Mouse (Mus musculus) embryonic stem cell, embryonic (primary cell): ENCODE results near the gene Dock3.

ENCODE experiments used
- CTCF ChIA-PET, 4 experiments: fragments of 300-600 bp in 2 of 4; fragments of 350-600 bp in 2 of 4; sonication (Branson Sonifier 250); formaldehyde crosslinking; loops; one replicate each; lab custom pipeline; 2022; ENCODE audit warnings: inconsistent platforms in 2 of 4; lab: Charles Lee
- POLR2A ChIA-PET, 4 experiments: fragments of 300-600 bp in 2 of 4; fragments of 350-600 bp in 2 of 4; sonication (Branson Sonifier 250); formaldehyde crosslinking; loops; one replicate each; lab custom pipeline; 2022; ENCODE audit warnings: antibody characterized with exemption in 4 of 4, inconsistent platforms in 1 of 4; lab: Charles Lee

Gene Dock3

GRCm38 (mm10) chr9:107231539-107232139 lies at the start of gene Dock3:
TSS of gene Dock3 (minus strand) at chr9:107231909.
- CTCF ChIA-PET: interaction anchor here (0.5 to 1.2 kb wide), 8 partner anchors 14 to 558 kb away, joined by 3 to 5 read pairs (median 3); no protein-coding TSS in a partner anchor
- POLR2A ChIA-PET: interaction anchor here in 3 of 4 experiments (0.6 to 1.5 kb wide), 10 partner anchors 10 to 344 kb away, joined by 3 to 6 read pairs (median 3); partner anchors contain the start of genes Manf (in 2 of the 3) and Rbm15b (in 1 of the 3)

GRCm38 (mm10) chr9:107280322-107281027 lies 48.8 kb upstream of the Dock3 start:
- POLR2A ChIA-PET: interaction anchor here in 3 of 4 experiments (0.5 to 4.0 kb wide), 20 partner anchors 8 to 470 kb away, joined by 3 to 27 read pairs (median 4); partner anchors contain the start of genes Manf (in 2 of the 3), Mapkapk3 (in 2 of the 3), 6430571L13Rik (in 1 of the 3) and Rbm15b (in 1 of the 3)
- CTCF ChIA-PET: interaction anchor here in 3 of 4 experiments (0.6 to 2.1 kb wide), 10 partner anchors 9 to 645 kb away, joined by 3 to 16 read pairs (median 6); partner anchors contain the start of gene Mapkapk3 (in 3 of the 3)

GRCm38 (mm10) chr9:107279378-107280321 lies 47.9 kb upstream of the Dock3 start:
- ChIA-PET POLR2A (interaction anchor here (0.5 to 4.0 kb wide), 24 partner anchors 9 to 471 kb away, joined by 3 to 27 read pairs (median 4); partner anchors contain the start of genes Manf (in 2 of the 4), Mapkapk3 (in 2 of the 4), 6430571L13Rik (in 1 of the 4) and Rbm15b (in 1 of the 4)), CTCF (interaction anchor here (0.5 to 2.1 kb wide), 13 partner anchors 9 to 646 kb away, joined by 3 to 16 read pairs (median 4); partner anchors contain the start of gene Mapkapk3 (in 3 of the 4))

GRCm38 (mm10) chr9:107278527-107279377 lies 47.0 kb upstream of the Dock3 start:
- ChIA-PET POLR2A (interaction anchor here in 3 of 4 experiments (0.7 to 4.0 kb wide), 11 partner anchors 8 to 392 kb away, joined by 3 to 27 read pairs (median 6); partner anchors contain the start of genes Mapkapk3 (in 2 of the 3) and Rbm15b (in 1 of the 3)), CTCF (interaction anchor here in 3 of 4 experiments (0.7 to 2.1 kb wide), 4 partner anchors 10 to 11 kb away, joined by 3 to 16 read pairs (median 12); partner anchors contain the start of gene Mapkapk3 (in 2 of the 3))

- ChIA-PET CTCF (interaction anchor here in 1 of 4 experiments (1.0 kb wide), 1 partner anchor 10 kb away, joined by 11 read pairs; no protein-coding TSS in a partner anchor), POLR2A (interaction anchor here in 2 of 4 experiments (0.7 to 4.0 kb wide), 7 partner anchors 8 to 19 kb away, joined by 3 to 27 read pairs (median 6); partner anchors contain the start of gene Mapkapk3 (in 2 of the 2))
Measured at GRCm38 (mm10) chr9:107278126-107278525, 46.4 kb upstream of the Dock3 start.

- CTCF ChIA-PET: interaction anchor here in 1 of 4 experiments (1.0 kb wide), 1 partner anchor 9 kb away, joined by 11 read pairs; no protein-coding TSS in a partner anchor
- POLR2A ChIA-PET: interaction anchor here in 2 of 4 experiments (0.7 to 4.0 kb wide), 4 partner anchors 12 to 14 kb away, joined by 3 to 27 read pairs (median 13); partner anchors contain the start of gene Mapkapk3 (in 2 of the 2)
Measured at GRCm38 (mm10) chr9:107277603-107278002, 45.9 kb upstream of the Dock3 start.

GRCm38 (mm10) chr9:107275710-107276109 lies 44.0 kb upstream of the Dock3 start:
- POLR2A ChIA-PET: interaction anchor here in 2 of 4 experiments (1.1 to 2.0 kb wide), 4 partner anchors 11 to 384 kb away, joined by 4 to 9 read pairs (median 4); partner anchors contain the start of genes Manf (in 1 of the 2) and Mapkapk3 (in 1 of the 2)

GRCm38 (mm10) chr9:107274751-107275150 lies 43.0 kb upstream of the Dock3 start:
- ChIA-PET CTCF (no interaction called here), POLR2A (interaction anchor here in 1 of 4 experiments (0.7 to 2.0 kb wide), 3 partner anchors 10 to 15 kb away, joined by 3 to 9 read pairs (median 4); partner anchors contain the start of gene Mapkapk3)

More at GRCm38 (mm10) chr9:107275710-107276109, 44.0 kb upstream of the Dock3 start:
- CTCF ChIA-PET: interaction anchor here in 1 of 4 experiments (0.5 to 0.6 kb wide), 2 partner anchors 11 to 613 kb away, joined by 4 read pairs; no protein-coding TSS in a partner anchor

- ChIA-PET CTCF (no interaction called here), POLR2A (interaction anchor here in 1 of 4 experiments (0.8 to 1.5 kb wide), 3 partner anchors 14 to 29 kb away, joined by 3 to 5 read pairs (median 3); partner anchors contain the start of gene Cish)
Measured at GRCm38 (mm10) chr9:107273184-107273583, 41.5 kb upstream of the Dock3 start.

- ChIA-PET CTCF (no interaction called here), POLR2A (interaction anchor here in 1 of 4 experiments (0.8 to 3.3 kb wide), 3 partner anchors 7 to 24 kb away, joined by 3 to 15 read pairs (median 3); no protein-coding TSS in a partner anchor)
Measured at GRCm38 (mm10) chr9:107272284-107272683, 40.6 kb upstream of the Dock3 start.

- POLR2A ChIA-PET: interaction anchor here in 1 of 4 experiments (1.0 to 3.3 kb wide), 2 partner anchors 8 to 25 kb away, joined by 3 to 15 read pairs; no protein-coding TSS in a partner anchor
Measured at GRCm38 (mm10) chr9:107271177-107271938, 39.6 kb upstream of the Dock3 start.

GRCm38 (mm10) chr9:107269772-107270171 lies 38.1 kb upstream of the Dock3 start:
- POLR2A ChIA-PET: interaction anchor here in 1 of 4 experiments (1.5 to 3.3 kb wide), 2 partner anchors 10 to 15 kb away, joined by 3 to 15 read pairs; no protein-coding TSS in a partner anchor
- CTCF ChIA-PET: interaction anchor here in 2 of 4 experiments (0.7 to 1.0 kb wide), 2 partner anchors 20 kb away, joined by 3 read pairs; partner anchors contain the start of gene Mapkapk3 (in 1 of the 2)

More at GRCm38 (mm10) chr9:107271177-107271938, 39.6 kb upstream of the Dock3 start:
- CTCF ChIA-PET: interaction anchor here in 2 of 4 experiments (0.6 kb wide), 2 partner anchors 9 to 116 kb away, joined by 3 to 9 read pairs; no protein-coding TSS in a partner anchor

GRCm38 (mm10) chr9:107267721-107268402 lies 36.2 kb upstream of the Dock3 start:
- ChIA-PET CTCF (interaction anchor here (0.5 to 1.1 kb wide), 6 partner anchors 10 to 160 kb away, joined by 3 to 13 read pairs (median 6); no protein-coding TSS in a partner anchor), POLR2A (interaction anchor here in 2 of 4 experiments (0.6 to 0.7 kb wide), 2 partner anchors 22 to 32 kb away, joined by 3 read pairs; partner anchors contain the start of gene Mapkapk3 (in 1 of the 2))

- CTCF ChIA-PET: interaction anchor here in 1 of 4 experiments (0.8 kb wide), 1 partner anchor 16 kb away, joined by 13 read pairs; no protein-coding TSS in a partner anchor
- POLR2A ChIA-PET: no interaction called here
Measured at GRCm38 (mm10) chr9:107267028-107267427, 35.3 kb upstream of the Dock3 start.
